Mouse (Mus musculus): ENCODE results near the gene Zfp800. TPM values are rescaled to one million over a fixed set of nuclear protein-coding genes. Genes with fewer than 3 reads are reported as not detected.
A peak's percentile ranks its signal among the peaks of the same experiment; 100 is the strongest.

The Zfp800 gene
- polyA plus RNA-seq, 1 experiment from 2014 or later = 40.5 TPM

DNA sequence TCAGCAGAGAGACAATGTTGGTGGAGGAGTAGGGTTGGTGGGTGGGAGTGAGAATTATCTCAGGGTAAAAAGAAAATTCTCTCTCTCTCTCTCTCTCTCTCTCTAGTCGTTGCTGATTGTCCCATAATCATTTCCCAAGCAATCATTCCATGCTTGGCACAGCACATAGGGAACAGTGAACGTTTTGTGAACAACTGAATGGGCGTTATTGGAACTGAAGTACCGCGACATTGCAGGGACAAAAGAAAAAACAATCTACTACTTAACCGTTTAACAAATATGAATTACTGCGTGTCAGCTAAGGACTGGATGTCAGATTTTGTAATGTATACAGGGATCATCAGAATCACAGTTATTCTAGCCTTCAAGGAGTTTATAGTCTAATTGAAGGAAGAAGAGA is 102.2 kb downstream of the Zfp800 start:
- Histone ChIP-seq H3K27ac (no peak overlapping the region), H3K4me1 (no peaks in the 10 kb centered on the region), H3K27me3 (replicated peaks) (peaks cover 21% of the 10 kb centered on the region), H3K9me3 (replicated peaks) (no peaks in the 10 kb centered on the region), H3K9ac (no peak overlapping the region), H3K4me3 (no peak overlapping the region), H3K36me3 (no peaks in the 10 kb centered on the region), H3K4me2 (no peak overlapping the region)
- WGBS (ENCODE audit: insufficient replicate concordance) = 54% methylated on average over 7 of the region's 7 CpGs
- ATAC-seq = no peak

DNA sequence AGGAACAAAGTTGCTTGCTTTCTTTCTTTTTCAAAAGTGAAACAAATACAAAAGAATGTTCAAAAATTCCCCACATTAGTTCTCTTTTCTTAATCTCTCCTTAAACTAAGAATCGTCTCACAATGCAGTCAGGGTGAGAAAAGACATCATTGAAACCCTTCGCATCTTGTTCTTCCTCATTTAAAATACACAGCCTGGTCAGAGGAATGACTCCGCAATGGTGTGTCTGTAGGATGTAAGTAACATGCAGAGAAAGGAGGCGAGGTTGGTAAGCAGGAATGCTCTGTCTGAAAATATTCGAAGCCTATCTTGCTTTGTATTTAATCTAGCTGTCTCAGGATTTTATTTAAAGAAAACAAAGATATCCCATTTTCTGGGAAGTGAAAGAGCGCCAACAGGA is 105.0 kb downstream of the Zfp800 start:
- Histone ChIP-seq H3K9ac (no peak overlapping the region), H3K36me3 (no peaks in the 10 kb centered on the region), H3K4me2 (no peak overlapping the region), H3K9me3 (replicated peaks) (no peaks in the 10 kb centered on the region), H3K27me3 (replicated peaks) (peaks cover 21% of the 10 kb centered on the region), H3K27ac (no peak overlapping the region), H3K4me1 (no peaks in the 10 kb centered on the region), H3K4me3 (no peak overlapping the region)
- 64% methylated on average over 6 of the region's 6 CpGs for WGBS (ENCODE audit: insufficient replicate concordance)
- no peak for ATAC-seq

DNA sequence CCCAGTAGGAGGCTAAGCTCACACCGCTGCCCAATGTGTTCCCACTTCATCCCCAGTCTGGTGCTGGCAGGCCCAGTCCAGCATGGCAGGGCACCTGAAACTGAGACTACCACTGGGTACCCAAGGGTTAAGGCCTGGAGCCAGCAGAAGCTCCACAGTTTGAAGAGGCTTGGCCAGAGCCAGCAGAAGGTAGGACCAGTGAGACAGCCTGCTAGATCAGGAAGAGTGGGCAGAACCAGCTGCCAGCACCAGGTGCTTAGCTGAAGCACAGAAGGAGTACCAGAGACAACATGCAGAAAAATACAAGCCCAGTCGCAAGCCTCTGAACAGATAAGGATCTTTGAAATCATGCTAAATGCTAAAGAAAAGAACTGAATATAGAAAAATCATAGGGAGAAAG is 117.9 kb downstream of the Zfp800 start:
- no peaks in the 10 kb centered on the region for H3K4me1 ChIP-seq
- no peaks in the 10 kb centered on the region for H3K27me3 ChIP-seq (replicated peaks)
- no peaks in the 10 kb centered on the region for H3K9me3 ChIP-seq (replicated peaks)
- H3K27ac ChIP-seq = no peak overlapping the region
- H3K4me2 ChIP-seq = no peak overlapping the region
- no peak overlapping the region for H3K9ac ChIP-seq
- no peak for ATAC-seq
- H3K36me3 ChIP-seq = no peaks in the 10 kb centered on the region
- 54% methylated on average over 2 of the region's 2 CpGs for WGBS (ENCODE audit: insufficient replicate concordance)
- H3K4me3 ChIP-seq = no peak overlapping the region

DNA sequence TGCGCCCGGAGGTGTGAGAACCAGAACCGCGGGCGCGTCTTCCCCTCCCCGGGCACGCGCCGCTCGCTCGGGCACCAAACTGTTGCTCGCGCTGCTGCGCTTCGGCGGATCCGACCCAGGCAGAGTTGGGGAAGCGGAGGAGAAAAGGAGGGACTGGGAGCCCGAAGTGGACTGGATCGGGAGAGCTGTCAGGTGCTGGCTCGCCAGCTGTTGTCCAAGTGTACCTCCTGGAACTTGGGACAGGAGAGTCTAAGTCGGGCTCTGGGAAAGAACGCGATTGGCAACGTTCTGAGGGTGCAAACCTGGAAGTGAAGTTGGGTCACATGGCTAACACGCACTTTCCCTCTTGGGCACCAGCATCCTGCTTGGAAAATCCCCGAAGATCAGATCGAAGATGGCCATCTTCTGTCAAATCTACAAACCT is 135.6 kb downstream of the Zfp800 start:
- Histone ChIP-seq H3K4me2 (peak overlapping the region; percentile 93), H3K4me1 (peaks cover 36% of the 10 kb centered on the region), H3K9me3 (replicated peaks) (no peaks in the 10 kb centered on the region), H3K9ac (peak overlapping the region; percentile 99), H3K4me3 (peak overlapping the region; percentile 98), H3K27me3 (replicated peaks) (0 out of 2 replicates have a peak, but pooled peaks cover 1% of the 10 kb centered on the region), H3K27ac (peak overlapping the region; percentile 92), H3K36me3 (peaks cover 17% of the 10 kb centered on the region)
- 1% methylated on average over 21 of the region's 29 CpGs for WGBS (ENCODE audit: insufficient replicate concordance)
- no peak for ATAC-seq

DNA sequence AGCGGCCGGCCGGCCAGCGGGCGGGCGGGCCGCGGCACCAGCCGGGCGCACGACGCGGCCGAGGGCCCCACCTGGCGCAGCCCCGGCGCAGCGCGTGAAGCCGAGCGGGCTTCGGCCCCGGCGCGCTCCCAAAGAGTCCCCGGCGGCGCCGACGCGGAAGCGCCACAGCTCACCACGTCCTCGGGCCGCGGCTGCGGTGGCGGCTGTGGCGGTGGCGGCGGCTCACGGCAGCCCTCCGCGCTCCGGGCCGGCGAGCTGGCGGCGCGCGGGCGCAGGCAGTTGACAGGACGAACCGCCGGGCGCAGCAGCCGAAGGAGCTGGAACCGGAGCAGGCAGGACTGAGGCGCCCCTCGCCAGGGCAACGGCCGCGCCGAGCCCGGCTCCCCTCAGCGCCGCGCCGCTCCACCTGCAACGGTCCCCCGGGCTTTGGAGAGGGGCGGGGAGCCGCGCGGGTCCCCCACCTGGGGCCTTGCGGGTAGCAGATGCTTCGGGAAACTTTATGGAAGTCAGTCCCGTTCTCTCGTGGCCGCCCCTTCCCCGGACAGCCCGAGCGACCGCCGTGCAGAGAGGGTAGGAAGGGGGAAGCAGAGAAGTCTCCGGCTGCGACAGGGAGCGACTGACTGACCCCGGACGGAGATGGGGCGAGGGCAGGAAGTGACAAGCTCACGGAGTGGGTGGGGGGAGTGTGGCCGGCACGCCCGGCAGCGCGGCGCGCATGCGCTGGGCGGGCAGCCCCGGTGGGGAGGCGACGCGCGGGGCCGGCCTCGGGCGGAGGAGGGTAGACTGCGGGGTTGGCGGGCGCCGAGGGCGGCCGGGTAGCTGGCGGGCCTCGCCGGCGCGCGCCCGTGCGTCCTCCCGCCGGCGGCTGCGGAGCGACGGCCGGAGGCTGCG is 136.3 kb downstream of the Zfp800 start:
- H3K27ac ChIP-seq = peak overlapping the region; percentile 92
- H3K4me1 ChIP-seq = peaks cover 37% of the 10 kb centered on the region
- peak overlapping the region; percentile 99 for H3K9ac ChIP-seq
- peak; percentile 94 for ATAC-seq
- no peaks in the 10 kb centered on the region for H3K9me3 ChIP-seq (replicated peaks)
- no peaks in the 10 kb centered on the region for H3K27me3 ChIP-seq (replicated peaks)
- under 1% methylated on average over 95 of the region's 131 CpGs for WGBS (ENCODE audit: insufficient replicate concordance)
- peak overlapping the region; percentile 93 for H3K4me2 ChIP-seq
- peaks cover 21% of the 10 kb centered on the region for H3K36me3 ChIP-seq
- peak overlapping the region; percentile 98 for H3K4me3 ChIP-seq

DNA sequence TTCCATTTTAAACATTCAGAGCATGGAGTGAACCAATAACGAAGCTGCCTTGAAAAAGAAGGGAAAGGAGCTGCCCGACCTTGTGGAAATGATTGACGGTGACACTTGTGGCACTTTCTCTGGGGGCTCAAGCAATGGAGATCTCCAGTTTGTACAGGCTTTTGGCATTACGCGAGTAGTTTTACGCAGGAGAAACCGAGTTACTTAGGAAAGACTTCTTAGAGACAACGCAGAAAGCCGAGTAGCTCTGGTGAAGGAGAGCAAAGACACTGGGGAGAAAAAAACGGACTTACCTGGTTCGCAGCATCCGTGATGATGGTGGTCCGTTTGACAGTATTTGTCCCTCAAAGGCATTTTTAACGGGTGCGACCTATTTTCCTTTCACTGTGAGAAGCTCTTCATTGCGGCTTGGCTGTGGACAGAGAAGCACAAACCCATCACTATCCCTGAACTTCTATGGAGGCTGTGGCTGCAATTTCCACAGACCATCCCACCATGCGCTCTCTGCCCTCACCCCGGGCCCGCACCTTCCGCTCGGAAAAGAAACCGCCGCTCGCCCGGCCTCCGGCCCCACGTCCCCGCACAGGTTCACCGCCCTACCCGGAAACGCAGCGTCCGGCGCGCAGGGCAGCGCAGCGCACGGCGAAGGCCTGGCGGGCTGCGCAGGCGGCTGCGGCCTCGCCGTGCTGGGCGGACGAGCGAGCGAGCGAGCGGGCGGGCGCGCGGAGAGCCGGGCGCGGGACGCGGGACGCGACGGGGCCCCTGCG is 137.2 kb downstream of the Zfp800 start:
- Histone ChIP-seq H3K27ac (peak overlapping the region; percentile 92), H3K27me3 (replicated peaks) (no peaks in the 10 kb centered on the region), H3K4me2 (peak overlapping the region; percentile 93), H3K4me3 (peak overlapping the region; percentile 98), H3K4me1 (peaks cover 37% of the 10 kb centered on the region), H3K9me3 (replicated peaks) (no peaks in the 10 kb centered on the region), H3K9ac (peak overlapping the region; percentile 99), H3K36me3 (peaks cover 29% of the 10 kb centered on the region)
- peak; percentile 55 for ATAC-seq
- WGBS (ENCODE audit: insufficient replicate concordance) = 1% methylated on average over 64 of the region's 64 CpGs

DNA sequence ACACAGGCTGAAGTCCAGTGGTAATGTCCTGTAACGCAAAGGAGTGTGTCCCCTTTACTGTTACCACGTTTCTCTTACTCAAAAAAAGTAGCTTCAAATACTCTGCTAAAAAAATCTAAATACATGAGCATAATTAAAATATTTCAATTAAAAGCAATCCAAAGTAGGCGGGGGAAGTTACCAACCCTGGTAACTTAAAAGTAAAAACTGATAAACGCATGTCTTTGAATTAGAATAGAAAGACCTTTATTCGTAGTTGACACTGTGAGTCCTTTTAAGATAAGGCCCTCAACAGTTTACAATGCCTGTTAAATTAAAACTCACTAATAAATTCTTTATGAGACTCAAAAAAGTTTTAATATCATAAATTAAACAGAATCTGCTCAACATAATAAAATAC is 138.1 kb downstream of the Zfp800 start:
- Histone ChIP-seq H3K36me3 (peaks cover 38% of the 10 kb centered on the region), H3K4me1 (peaks cover 37% of the 10 kb centered on the region), H3K27me3 (replicated peaks) (no peaks in the 10 kb centered on the region), H3K9ac (peak overlapping the region; percentile 60), H3K9me3 (replicated peaks) (no peaks in the 10 kb centered on the region), H3K4me3 (peak overlapping the region; percentile 48), H3K4me2 (peak overlapping the region; percentile 66), H3K27ac (no peak overlapping the region)
- ATAC-seq = no peak
- 56% methylated on average over 5 of the region's 5 CpGs for WGBS (ENCODE audit: insufficient replicate concordance)

DNA sequence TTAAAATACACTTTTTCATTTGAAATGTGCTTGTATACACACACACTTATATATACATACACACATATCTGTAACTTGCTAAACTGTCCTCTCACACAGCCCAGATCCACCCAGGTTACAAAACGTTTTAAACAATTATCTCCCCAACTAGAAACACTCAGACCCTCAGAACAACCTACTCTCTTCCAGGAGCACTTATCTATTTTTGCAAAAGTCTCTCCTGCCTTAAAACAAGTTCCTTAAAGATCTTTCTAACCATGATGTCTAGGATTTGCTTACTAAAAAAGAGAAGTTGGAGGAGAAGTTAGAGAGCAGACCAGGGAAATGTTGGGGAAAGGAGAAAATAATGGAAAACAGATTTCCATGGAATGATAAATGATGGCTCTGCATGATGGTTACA is 139.4 kb downstream of the Zfp800 start:
- H3K36me3 ChIP-seq = peaks cover 48% of the 10 kb centered on the region
- H3K4me2 ChIP-seq = peak overlapping the region; percentile 50
- WGBS (ENCODE audit: insufficient replicate concordance) = 20% methylated on average over 1 of the region's 1 CpGs

DNA sequence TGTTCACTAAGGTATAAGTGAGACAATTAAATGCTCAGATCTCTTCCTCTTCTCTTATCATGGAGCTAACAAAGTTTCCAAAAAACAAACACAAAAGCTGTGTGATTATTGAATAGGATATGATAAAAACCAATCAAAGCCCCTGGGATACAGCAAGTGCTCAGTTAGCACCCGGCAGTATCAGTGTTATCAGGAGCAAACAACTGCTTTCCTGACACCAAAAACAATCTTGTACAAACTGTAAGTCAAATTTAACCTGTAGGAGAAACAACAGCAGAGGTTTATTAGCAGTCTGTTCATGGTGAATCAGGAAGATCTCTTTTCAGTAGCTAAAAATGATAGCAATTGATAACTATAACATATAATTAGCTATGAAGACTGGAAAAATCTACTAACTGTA is 140.0 kb downstream of the Zfp800 start:
- Histone ChIP-seq H3K4me1 (peaks cover 31% of the 10 kb centered on the region), H3K9me3 (replicated peaks) (no peaks in the 10 kb centered on the region), H3K4me2 (peak overlapping the region; percentile 50; the same call in 1 of the 2 replicates), H3K9ac (no peak overlapping the region), H3K4me3 (no peak overlapping the region), H3K36me3 (peaks cover 53% of the 10 kb centered on the region), H3K27ac (no peak overlapping the region), H3K27me3 (replicated peaks) (no peaks in the 10 kb centered on the region)
- WGBS (ENCODE audit: insufficient replicate concordance) = 28% methylated on average over 1 of the region's 1 CpGs
- no peak for ATAC-seq

More for the DNA sequence above, 139.4 kb downstream of the Zfp800 start:
- no peak overlapping the region for H3K27ac ChIP-seq
- no peaks in the 10 kb centered on the region for H3K9me3 ChIP-seq (replicated peaks)
- peaks cover 37% of the 10 kb centered on the region for H3K4me1 ChIP-seq
- H3K9ac ChIP-seq = no peak overlapping the region
- no peaks in the 10 kb centered on the region for H3K27me3 ChIP-seq (replicated peaks)
- no peak overlapping the region for H3K4me3 ChIP-seq
- ATAC-seq = no peak

DNA sequence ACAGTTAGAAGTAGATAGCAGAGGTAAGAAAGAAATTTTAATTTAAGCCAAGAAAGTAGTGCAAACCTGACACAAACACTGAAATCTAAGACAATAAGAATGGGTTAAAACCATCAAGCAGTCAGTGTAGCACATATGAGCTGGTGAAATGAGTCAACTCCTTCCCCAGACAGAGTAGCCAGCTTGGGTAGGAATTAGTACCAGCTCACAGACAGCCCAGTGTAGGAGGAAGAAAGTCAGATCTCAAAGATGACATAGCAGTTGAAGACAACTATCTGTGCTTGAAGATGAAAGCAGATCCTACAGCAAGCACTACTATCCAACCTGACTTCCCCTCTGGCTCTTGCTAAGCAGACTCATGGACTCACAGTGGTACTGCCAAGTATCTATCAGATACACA is 145.0 kb downstream of the Zfp800 start:
- Histone ChIP-seq H3K36me3 (peaks cover 84% of the 10 kb centered on the region), H3K27ac (no peak overlapping the region), H3K4me2 (no peak overlapping the region), H3K27me3 (replicated peaks) (no peaks in the 10 kb centered on the region), H3K9ac (no peak overlapping the region), H3K9me3 (replicated peaks) (no peaks in the 10 kb centered on the region), H3K4me1 (peaks cover 7% of the 10 kb centered on the region), H3K4me3 (no peak overlapping the region)
- ATAC-seq = no peak

DNA sequence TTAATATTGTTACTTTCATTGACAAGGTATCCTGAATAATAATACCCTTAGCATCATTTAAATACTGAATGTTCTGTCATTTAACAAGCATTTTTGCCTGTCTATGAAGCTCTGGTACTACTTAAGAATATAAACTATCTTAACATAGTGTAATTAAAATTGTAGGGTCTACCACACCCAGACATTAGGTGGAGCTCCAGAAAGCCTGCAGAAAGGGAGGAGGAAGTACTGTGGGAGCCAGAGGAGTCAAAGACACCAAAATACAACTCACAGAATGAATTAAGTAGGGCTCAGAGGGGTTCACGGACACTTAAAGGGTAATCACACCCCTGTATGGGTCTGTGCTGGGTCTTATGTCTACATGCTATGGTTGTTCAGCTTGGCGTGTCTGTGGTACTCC is 149.6 kb downstream of the Zfp800 start:
- Histone ChIP-seq H3K4me3 (no peak overlapping the region), H3K4me1 (no peaks in the 10 kb centered on the region), H3K36me3 (peaks cover 70% of the 10 kb centered on the region), H3K27ac (no peak overlapping the region), H3K4me2 (no peak overlapping the region), H3K9ac (no peak overlapping the region), H3K27me3 (replicated peaks) (no peaks in the 10 kb centered on the region), H3K9me3 (replicated peaks) (no peaks in the 10 kb centered on the region)
- 85% methylated on average over 2 of the region's 2 CpGs for WGBS (ENCODE audit: insufficient replicate concordance)
- no peak for ATAC-seq

Data from liver, embryonic 12.5 days (tissue).